Mouse (Mus musculus) small intestine, adult 2 months (tissue): ENCODE results near the gene Pawr. TPM values are rescaled to one million over a fixed set of nuclear protein-coding genes. Genes with fewer than 3 reads are reported as not detected.

Source experiments
- H3K27ac ChIP-seq: fragments of 200-500 bp; 2 replicates; pipeline ENCODE4 v1.5.1; 2012; ENCODE audit warnings: low read depth, low read length, control low read depth, inconsistent platforms; ENCODE audit not compliant: insufficient read depth
- H3K27me3 ChIP-seq: fragments of 200-500 bp; 2 replicates; pipeline ENCODE4 v1.6.1; 2012; ENCODE audit warnings: mild to moderate bottlenecking, moderate library complexity, low read length, inconsistent platforms; ENCODE audit not compliant: control insufficient read depth, insufficient read depth
- H3K36me3 ChIP-seq: fragments of 200-500 bp; 2 replicates; pipeline ENCODE4 v1.6.1; 2012; ENCODE audit warnings: mild to moderate bottlenecking, low read length, control low read depth, inconsistent platforms; ENCODE audit not compliant: control insufficient read depth, insufficient read depth
- H3K4me1 ChIP-seq: fragments of 200-500 bp; 2 replicates; pipeline ENCODE4 v1.6.1; 2012; ENCODE audit warnings: low read length, inconsistent platforms, mixed read lengths; ENCODE audit not compliant: control insufficient read depth, insufficient read depth, insufficient read length
- H3K4me3 ChIP-seq: fragments of 200-500 bp; 2 replicates; pipeline ENCODE4 v1.5.1; 2012; ENCODE audit warnings: low read depth, mild to moderate bottlenecking, control low read depth, inconsistent platforms, low read length, moderate library complexity
- CTCF ChIP-seq: fragments of 200-500 bp; IDR thresholded peaks from 2 replicates; pipeline ENCODE4 v1.5.1; 2012; ENCODE audit warnings: low read depth, mild to moderate bottlenecking, control low read depth, inconsistent platforms, low read length, moderate library complexity, mixed read lengths; ENCODE audit not compliant: insufficient replicate concordance, insufficient read length; ENCODE audit errors: extremely low read depth
- POLR2A ChIP-seq: fragments of 200-500 bp; IDR thresholded peaks from 2 replicates; pipeline ENCODE4 v1.6.1; 2012; ENCODE audit warnings: low read depth, mild to moderate bottlenecking, control low read depth, inconsistent platforms, low read length, moderate library complexity
- WGBS: fragments of 180-500 bp; shearing (Covaris S2); methylation state at CpG from one replicate; pipeline ENCODE4 v1.1.7; 2018; 5-methylcytosine and 5-hydroxymethylcytosine counted together
- polyA plus RNA-seq: library from polyadenylated mRNA; depleted of rRNA; stranded (reverse); fragments of >200 nt; gene quantifications from 2 replicates; pipeline ENCODE4 v1.2.3, GENCODE M21; 2012

Gene Pawr
- polyA plus RNA-seq, 1 experiment = 31.8 TPM

DNA sequence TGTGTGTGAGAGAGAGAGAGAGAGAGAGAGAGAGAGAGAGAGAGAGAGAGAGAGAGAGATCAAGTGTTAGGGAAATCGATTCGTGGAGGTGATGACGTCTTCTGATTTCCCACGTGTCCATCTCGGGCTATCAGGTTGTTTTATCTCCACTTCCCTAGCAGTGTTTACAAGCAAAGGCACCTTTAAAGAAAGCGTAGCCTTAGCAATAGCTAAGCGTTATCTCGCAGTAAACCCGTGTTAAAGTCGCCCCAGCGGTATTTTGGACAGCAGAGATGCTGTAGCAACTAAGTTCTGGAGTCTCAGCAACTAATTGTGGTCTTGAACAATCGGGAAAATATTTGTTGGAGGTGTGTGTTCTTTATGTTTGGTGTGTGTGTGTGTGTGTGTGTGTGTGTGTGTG is 1.7 kb downstream of the Pawr start:
- peaks cover 4% of the 10 kb centered on the region; the same call in 1 of the 2 replicates for H3K4me1 ChIP-seq
- peak overlapping the region; percentile 87 for H3K27ac ChIP-seq
- 4% methylated on average over 12 of the region's 12 CpGs for WGBS
- TF ChIP-seq CTCF = no peak
- TF ChIP-seq POLR2A = no peak
- peaks cover 4% of the 10 kb centered on the region for H3K36me3 ChIP-seq
- H3K27me3 ChIP-seq = no peaks in the 10 kb centered on the region
- peak overlapping the region; percentile 98 for H3K4me3 ChIP-seq

DNA sequence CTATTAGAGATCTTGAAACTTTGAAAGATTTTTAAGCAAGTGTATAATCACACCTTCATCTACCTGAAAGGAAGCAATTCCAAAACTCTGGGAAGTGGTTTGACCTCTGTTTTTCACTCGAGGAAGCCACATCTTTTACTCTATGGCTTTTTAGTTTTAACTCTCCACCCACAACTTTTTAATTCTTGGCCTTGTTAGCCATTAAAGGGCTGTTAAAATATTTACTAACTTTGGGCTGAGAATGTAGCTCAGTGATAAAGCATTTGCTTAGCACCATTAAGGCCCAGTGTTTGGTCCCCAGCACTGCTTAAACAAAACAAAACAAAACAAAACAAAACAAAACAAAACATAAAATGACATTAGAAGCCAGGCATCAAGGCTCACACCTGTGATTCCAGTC is 2.2 kb downstream of the Pawr start:
- H3K27me3 ChIP-seq = no peaks in the 10 kb centered on the region
- H3K36me3 ChIP-seq = peaks cover 4% of the 10 kb centered on the region
- H3K27ac ChIP-seq = 0 out of 2 replicates have a peak overlapping the region, but pooled peaks have one; percentile 31
- WGBS = 18% methylated on average over 1 of the region's 1 CpGs
- peaks cover 4% of the 10 kb centered on the region; the same call in 1 of the 2 replicates for H3K4me1 ChIP-seq
- TF ChIP-seq CTCF (no peak), POLR2A (no peak)
- no peak overlapping the region for H3K4me3 ChIP-seq

DNA sequence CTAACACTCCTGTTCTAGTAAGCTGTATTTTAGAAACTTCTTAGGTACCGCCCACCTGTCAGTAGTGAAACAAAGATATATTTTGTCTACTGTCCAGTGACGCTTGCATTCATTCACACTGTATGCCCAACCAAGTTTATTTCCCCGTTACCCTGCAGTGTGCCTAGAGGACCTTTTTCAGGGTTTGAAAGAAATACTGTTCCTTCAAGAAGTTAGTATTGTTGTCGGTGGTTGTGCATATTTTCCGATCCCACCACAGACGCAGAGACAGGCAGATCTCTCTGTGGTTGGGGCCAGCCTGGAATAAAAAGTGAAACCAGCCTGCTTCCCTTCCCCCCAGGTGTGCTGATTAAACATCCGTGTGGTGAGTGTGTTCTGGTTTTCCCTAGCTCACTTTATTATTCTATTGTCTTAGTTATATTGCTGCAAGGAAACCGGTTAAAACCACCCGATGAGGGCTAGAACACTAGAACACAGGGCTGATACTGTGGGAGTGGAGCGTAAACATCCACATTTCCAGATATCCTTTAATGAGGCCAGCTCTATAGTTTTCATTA is 3.9 kb downstream of the Pawr start:
- Histone ChIP-seq H3K27me3 (no peaks in the 10 kb centered on the region), H3K36me3 (peaks cover 4% of the 10 kb centered on the region), H3K4me1 (peaks cover 6% of the 10 kb centered on the region; the same call in 1 of the 2 replicates), H3K4me3 (no peak overlapping the region), H3K27ac (peak overlapping the region; percentile 41; the same call in 1 of the 2 replicates)
- 49% methylated on average over 10 of the region's 10 CpGs for WGBS
- TF ChIP-seq CTCF = no peak
- no peak for TF ChIP-seq POLR2A

DNA sequence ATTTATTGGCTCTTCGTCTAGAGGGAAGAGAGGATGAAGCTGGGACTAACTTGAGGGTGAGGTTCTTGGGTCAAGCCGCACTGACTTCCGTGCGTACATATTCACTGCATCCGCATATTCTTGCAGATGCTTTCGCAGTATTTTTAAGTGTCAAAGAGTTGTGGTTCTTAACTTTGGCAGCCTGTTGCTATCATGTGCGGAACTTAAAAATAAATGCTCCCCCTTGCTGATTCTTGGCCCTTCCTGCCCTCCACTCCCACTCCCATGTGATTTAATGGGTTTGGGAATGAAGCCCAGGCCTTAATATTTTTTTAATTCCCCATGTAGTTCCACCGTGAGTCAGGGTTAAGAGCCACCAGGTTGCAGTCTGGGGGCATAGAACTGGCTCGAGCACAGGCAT is 4.7 kb downstream of the Pawr start:
- H3K4me3 ChIP-seq = no peak overlapping the region
- H3K27me3 ChIP-seq = no peaks in the 10 kb centered on the region
- WGBS = 70% methylated on average over 9 of the region's 9 CpGs
- TF ChIP-seq POLR2A = no peak
- TF ChIP-seq CTCF = no peak
- H3K4me1 ChIP-seq = peaks cover 2% of the 10 kb centered on the region; the same call in 1 of the 2 replicates
- 0 out of 2 replicates have a peak overlapping the region, but pooled peaks have one; percentile 8 for H3K27ac ChIP-seq
- H3K36me3 ChIP-seq = peaks cover 4% of the 10 kb centered on the region

DNA sequence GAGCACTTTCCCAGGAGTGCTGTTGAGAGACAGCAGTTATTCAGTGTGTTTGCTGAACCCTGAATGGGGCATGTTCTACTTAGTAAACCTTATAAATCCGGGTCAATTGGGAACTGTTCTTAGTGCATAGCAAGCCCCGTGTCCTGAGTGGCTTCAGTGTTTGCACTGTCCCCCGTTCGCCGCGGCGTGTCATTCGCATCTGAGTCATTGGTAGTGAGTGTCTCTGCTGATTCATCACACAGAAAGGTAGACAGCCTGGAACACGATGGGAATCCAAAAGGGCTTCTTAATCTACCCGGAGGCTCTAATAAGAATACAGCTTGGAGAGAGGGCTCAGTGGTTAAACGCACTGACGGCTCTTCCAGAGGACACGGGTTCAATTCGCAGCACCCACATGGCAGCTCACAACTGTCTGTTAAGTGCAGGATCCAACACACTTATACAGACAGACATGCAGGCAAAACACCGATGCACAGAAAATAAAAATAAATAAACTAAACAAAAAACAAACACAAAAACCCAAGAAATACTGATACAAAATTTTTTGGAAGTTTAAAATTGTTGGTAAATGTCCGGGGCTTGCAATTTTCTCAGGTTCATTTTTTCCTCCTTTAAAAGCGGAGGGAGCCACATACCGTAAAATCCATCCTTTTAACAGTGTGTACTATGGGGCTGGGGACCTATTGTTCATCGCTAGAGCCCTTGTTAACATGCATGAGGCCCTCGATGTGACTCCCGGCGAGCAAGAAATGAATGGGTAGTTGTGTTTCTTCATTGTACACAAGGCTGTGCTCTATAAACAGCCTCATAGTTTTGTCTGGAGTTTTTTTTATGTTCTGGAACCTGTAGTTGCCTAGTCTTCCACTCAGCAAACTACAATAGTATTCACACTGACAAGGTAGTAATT is 6.4 kb downstream of the Pawr start:
- no peak overlapping the region for H3K4me3 ChIP-seq
- no peak overlapping the region for H3K27ac ChIP-seq
- WGBS = 87% methylated on average over 22 of the region's 22 CpGs
- no peaks in the 10 kb centered on the region for H3K27me3 ChIP-seq
- TF ChIP-seq CTCF (no peak), POLR2A (no peak)
- peaks cover 4% of the 10 kb centered on the region for H3K36me3 ChIP-seq
- peaks cover 4% of the 10 kb centered on the region for H3K4me1 ChIP-seq

DNA sequence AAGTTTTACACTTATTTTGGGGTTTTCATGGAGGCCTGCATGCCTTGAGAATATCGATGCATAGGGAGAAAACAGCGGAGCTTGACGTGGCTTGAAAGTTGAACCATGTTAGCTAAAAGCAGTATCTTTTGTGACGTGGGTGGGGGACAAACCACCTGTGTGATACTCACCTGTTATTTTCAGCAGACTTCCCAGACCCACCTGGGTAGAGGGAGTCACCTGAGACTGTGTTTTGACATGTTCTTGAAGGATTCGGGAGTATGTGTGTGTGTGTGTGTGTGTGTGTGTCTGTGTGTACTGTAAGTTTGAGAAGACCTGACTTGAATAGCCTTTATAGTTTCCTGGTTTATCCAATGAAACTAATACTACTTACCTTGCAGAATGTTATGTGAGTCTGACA is 7.2 kb downstream of the Pawr start:
- H3K4me1 ChIP-seq = peaks cover 9% of the 10 kb centered on the region
- no peak overlapping the region for H3K4me3 ChIP-seq
- no peaks in the 10 kb centered on the region for H3K27me3 ChIP-seq
- TF ChIP-seq POLR2A (no peak), CTCF (no peak)
- 84% methylated on average over 5 of the region's 5 CpGs for WGBS
- peaks cover 4% of the 10 kb centered on the region for H3K36me3 ChIP-seq
- H3K27ac ChIP-seq = no peak overlapping the region

DNA sequence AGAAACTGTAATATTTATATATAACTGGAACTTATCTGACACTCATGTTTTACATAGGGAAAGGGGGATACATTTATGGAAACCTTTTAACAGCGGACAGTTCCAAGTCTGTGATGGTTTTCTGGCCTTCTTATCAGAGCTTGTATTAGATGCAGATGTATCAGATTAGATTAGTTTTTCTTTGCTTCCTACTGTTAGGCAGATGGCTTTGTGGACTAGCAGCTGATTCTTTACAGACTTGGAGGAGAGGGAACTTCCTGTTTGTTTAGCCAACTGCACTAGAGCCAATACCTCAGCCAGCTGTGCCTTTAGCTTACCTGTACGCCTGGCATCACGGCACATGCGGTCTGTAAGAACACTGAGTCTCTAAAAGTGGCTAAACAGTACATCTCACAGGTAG is 8.0 kb downstream of the Pawr start:
- TF ChIP-seq POLR2A (no peak), CTCF (no peak)
- WGBS = 24% methylated on average over 4 of the region's 4 CpGs
- peaks cover 9% of the 10 kb centered on the region for H3K4me1 ChIP-seq

More for the DNA sequence above, 8.0 kb downstream of the Pawr start:
- Histone ChIP-seq H3K27me3 (no peaks in the 10 kb centered on the region), H3K4me3 (no peak overlapping the region), H3K27ac (no peak overlapping the region), H3K36me3 (peaks cover 4% of the 10 kb centered on the region)
